Mouse (Mus musculus) cerebellum, postnatal 4 days (tissue): Measurements from ENCODE around the gene Olfr767.
"Not testable (repeated sequence)": the region's sequence is repeated elsewhere in the genome, so short reads cannot be mapped to it uniquely, and the experiment has no call there.

Experiments
- DNase-seq, 2 experiments: peaks; one replicate each; pipeline ENCODE4 v3.0.0; 2022; ENCODE audit warnings: low spot score in 2 of 2, mixed read lengths in 1 of 2

Gene Olfr767

GRCm38 (mm10) chr10:129082810-129083209 lies at the start of gene Olfr767:
Olfr767 (minus strand) TSS chr10:129082910.
- DNase-seq = not testable (repeated sequence)

GRCm38 (mm10) chr10:129117761-129118160 lies 35.1 kb upstream of the Olfr767 start, which contains the start of gene Olfr769:
Olfr769 (minus strand) TSS chr10:129117861.
- DNase-seq = no peak

DNA sequence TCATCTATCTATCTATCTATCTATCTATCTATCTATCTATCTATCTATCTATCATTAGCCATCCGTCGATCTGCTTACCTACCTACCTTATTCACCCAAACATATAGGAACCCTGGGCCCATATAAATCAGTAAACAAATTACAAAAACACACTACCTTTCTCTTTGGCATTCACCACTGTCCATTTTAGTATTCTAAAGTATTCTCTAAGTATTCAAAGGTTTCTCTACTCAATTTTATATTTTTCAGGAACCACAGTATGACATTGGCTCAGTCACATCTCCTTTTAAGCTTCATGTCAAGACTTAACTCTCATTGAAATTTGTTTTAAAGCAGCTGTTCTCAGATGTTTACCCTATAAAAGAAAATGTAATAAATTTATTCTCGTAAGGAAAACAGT lies 32.4 kb upstream of the Olfr767 start:
- no peak for DNase-seq

DNA sequence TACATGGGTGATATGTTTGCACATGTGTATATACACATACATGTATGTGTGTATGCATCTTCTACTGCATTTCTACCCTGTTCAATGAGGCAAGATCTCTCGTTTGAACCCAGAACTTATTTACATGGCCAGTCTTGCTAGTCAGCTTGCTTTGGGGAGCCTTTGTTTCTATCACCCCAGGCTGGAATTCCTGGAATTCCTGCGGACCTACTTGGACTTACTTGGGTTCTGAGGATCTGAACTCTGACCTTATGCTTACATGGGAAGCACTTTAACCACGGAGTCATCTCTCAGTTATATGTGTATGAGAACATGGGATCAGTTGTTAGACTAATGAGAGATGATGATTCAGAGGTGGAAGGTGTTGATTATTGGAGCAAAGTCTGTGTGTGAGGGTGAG lies 18.5 kb upstream of the Olfr767 start:
- DNase-seq = no peak

DNA sequence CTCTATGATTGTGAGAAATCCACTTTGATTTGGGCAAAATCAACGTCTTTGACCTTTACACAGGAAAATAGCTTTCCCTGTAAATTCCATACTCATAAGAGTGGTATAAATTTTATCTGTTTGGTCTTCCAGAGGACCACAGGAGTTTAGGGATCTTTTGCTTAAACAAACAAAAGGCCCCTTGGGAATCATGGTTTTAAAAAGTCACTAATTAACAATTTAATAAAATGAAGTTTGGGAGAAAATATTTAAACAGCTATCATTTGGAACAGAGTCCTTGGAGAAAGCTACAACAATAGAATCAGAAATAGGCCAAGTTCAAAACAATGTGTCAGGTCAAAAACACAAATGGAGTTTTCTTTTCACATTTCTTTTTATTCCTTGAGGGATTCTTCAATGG lies 16.6 kb upstream of the Olfr767 start, which contains the start of gene Olfr768:
TSS of gene Olfr768 (minus strand) at position 101 of the 400 bp plus-strand sequence.
- no peak for DNase-seq

DNA sequence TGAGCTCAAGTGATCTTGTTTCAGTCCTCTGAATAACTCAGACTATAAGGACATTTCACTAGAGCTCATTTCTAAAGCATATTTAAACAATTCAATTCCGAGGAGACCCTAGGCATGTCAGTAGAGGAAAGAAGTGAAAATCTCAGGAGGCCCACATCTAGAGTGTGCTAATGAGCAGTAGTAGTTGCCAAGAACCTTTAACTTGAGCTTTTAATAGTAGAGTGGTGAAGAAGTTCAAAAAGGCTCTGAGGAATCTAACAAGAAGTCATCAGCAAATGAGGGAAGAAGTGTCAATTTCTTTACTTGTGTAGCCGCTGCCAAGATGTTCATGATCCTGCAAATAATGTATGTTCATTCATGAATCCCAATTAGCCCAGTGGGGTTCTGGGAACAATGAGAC lies 13.8 kb downstream of the Olfr767 start, which contains the start of gene Olfr766-ps1:
TSS of gene Olfr766-ps1 (minus strand) at position 101 of the 400 bp plus-strand sequence.
- no peak for DNase-seq

DNA sequence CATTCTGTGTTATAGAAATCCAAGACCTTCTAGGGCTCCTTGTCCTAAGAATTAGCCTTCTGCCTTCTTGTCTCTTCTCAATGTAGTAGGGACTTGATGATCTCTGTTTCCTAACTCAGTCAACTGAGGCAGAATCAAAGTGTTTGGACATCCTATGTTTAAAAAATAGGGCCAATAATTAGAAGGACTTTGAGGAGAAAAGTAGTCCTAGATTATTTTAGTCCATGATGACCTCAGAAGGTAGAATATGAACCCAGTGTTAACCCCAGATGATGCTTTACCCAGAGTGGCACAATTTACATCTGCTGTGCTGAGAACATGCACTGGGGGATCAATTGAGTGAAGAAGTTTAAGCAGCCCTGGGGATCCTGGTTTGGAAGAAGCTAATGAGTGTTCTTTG lies 32.8 kb downstream of the Olfr767 start, which contains the start of gene Olfr765:
TSS of gene Olfr765 (minus strand) at position 101 of the 400 bp plus-strand sequence.
- DNase-seq = not testable (repeated sequence)

GRCm38 (mm10) chr10:129039796-129040195 lies 42.9 kb downstream of the Olfr767 start, which contains the start of gene Olfr764-ps1:
Olfr764-ps1 (minus strand) TSS chr10:129039896.
- no peak for DNase-seq

DNA sequence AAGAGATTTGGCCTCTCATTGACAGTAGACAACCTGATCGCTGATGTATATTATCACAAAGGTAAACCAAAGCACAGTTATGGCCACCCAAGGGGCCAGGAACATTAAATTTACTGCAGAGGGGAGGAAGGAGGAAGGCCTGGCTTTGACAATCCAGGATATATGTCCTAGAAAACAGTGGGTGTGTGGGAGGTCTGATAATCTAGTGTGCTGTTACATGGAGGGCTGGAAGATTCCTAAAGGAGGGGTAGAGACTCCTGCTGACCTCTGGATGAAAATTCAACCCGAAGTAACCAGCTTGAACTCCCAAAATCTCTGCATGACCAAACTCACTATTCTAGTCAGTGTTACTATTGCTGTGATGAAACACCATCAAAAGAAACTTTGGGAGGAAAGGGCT lies 54.4 kb downstream of the Olfr767 start:
- DNase-seq = no peak

GRCm38 (mm10) chr10:129026018-129026662 lies 56.6 kb downstream of the Olfr767 start:
- peak; percentile 30 to 68 for DNase-seq
